Mouse (Mus musculus) limb, embryonic 14.5 days (tissue): Measurements from ENCODE around the gene Kif16b. TPM values are rescaled to one million over a fixed set of nuclear protein-coding genes. Genes with fewer than 3 reads are reported as not detected.

Experiments
- ATAC-seq: fragments of 200-750 bp; cut with Nextera tagmentation; 2 replicates; pipeline ENCODE4 v1.8.0; 2017; ENCODE audit warnings: low read depth, moderate number of reproducible peaks, moderate TSS enrichment; ENCODE audit not compliant: low FRiP score
- DNase-seq: peaks from one replicate; pipeline ENCODE4 v3.0.0-alpha.2; 2015; ENCODE audit warnings: low spot score
- H3K27ac ChIP-seq: fragments of 300-500 bp; sonication (generic); replicated peaks from 2 replicates; pipeline ENCODE4 v1.5.1; 2014; ENCODE audit warnings: low read depth, mild to moderate bottlenecking, low read length, moderate library complexity, mixed read lengths
- H3K27me3 ChIP-seq: fragments of 300-500 bp; sonication (generic); 2 replicates; pipeline ENCODE4 v1.6.1; 2014; ENCODE audit warnings: low read length, mixed read lengths; ENCODE audit not compliant: control insufficient read depth, insufficient read depth
- H3K36me3 ChIP-seq: fragments of 300-500 bp; sonication (generic); 2 replicates; pipeline ENCODE4 v1.6.1; 2014; ENCODE audit warnings: mild to moderate bottlenecking, low read length, moderate library complexity, mixed read lengths; ENCODE audit not compliant: control insufficient read depth, insufficient read depth
- H3K4me1 ChIP-seq: fragments of 300-500 bp; sonication (generic); 2 replicates; pipeline ENCODE4 v1.6.1; 2014; ENCODE audit warnings: antibody characterized with exemption, low read length, mixed read lengths; ENCODE audit not compliant: control insufficient read depth, insufficient read depth
- H3K4me2 ChIP-seq: fragments of 300-500 bp; sonication (generic); replicated peaks from 2 replicates; pipeline ENCODE4 v1.6.1; 2014; ENCODE audit warnings: low read depth, mild to moderate bottlenecking, low read length, moderate library complexity; ENCODE audit not compliant: severe bottlenecking
- H3K4me3 ChIP-seq: fragments of 300-500 bp; sonication (generic); replicated peaks from 2 replicates; pipeline ENCODE4 v1.5.1; 2014; ENCODE audit warnings: low read length
- H3K9ac ChIP-seq: fragments of 300-500 bp; sonication (generic); 2 replicates; pipeline ENCODE4 v1.6.1; 2014; ENCODE audit warnings: mild to moderate bottlenecking, low read depth, low read length, moderate library complexity; ENCODE audit not compliant: severe bottlenecking
- H3K9me3 ChIP-seq: fragments of 300-500 bp; sonication (generic); 2 replicates; pipeline ENCODE4 v1.6.1; 2016; ENCODE audit warnings: low read length; ENCODE audit not compliant: control insufficient read depth
- POLR2A ChIP-seq: fragments of 200-500 bp; IDR thresholded peaks from 2 replicates; pipeline ENCODE4 v1.8.0; 2012; ENCODE audit warnings: inconsistent platforms, mild to moderate bottlenecking, moderate library complexity, borderline replicate concordance; ENCODE audit not compliant: insufficient read depth, insufficient read length; ENCODE audit errors: extremely low read depth
- WGBS: fragments of 180-500 bp; shearing (Covaris S2); extraction: QIAGEN DNeasy Blood & Tissue Kit; methylation state at CpG from one replicate; pipeline ENCODE4 v1.1.7; 2014; 5-methylcytosine and 5-hydroxymethylcytosine counted together
- polyA plus RNA-seq, 2 experiments: library from polyadenylated mRNA; depleted of rRNA in 1 of 2; stranded (reverse) in 1 of 2; unstranded in 1 of 2; fragments of >200 nt; fragmentation: Nextera tagmentation in 1 of 2; extraction: Ambion mirVana in 1 of 2; gene quantifications; 2 replicates each; pipeline versions ENCODE4 v1.2.1 to v1.2.3; 2012 to 2014

The Kif16b gene
- polyA plus RNA-seq, 2 experiments, result 7.9 to 10.6 TPM

GRCm38 (mm10) chr2:142893780-142894179, 7.6 kb downstream of the Kif16b start:
- DNase-seq (no peak), ATAC-seq (no peak)
- WGBS, result 63% methylated on average over 1 of the region's 1 CpGs
- H3K9me3 ChIP-seq, result no peaks in the 10 kb centered on the region
- no peaks in the 10 kb centered on the region for H3K4me1 ChIP-seq
- H3K4me2 ChIP-seq, result no peak overlapping the region
- no peaks in the 10 kb centered on the region for H3K27me3 ChIP-seq
- no peak for TF ChIP-seq POLR2A
- no peak overlapping the region for H3K4me3 ChIP-seq
- H3K36me3 ChIP-seq, result no peaks in the 10 kb centered on the region
- no peak overlapping the region for H3K9ac ChIP-seq
- H3K27ac ChIP-seq, result no peak overlapping the region

DNA sequence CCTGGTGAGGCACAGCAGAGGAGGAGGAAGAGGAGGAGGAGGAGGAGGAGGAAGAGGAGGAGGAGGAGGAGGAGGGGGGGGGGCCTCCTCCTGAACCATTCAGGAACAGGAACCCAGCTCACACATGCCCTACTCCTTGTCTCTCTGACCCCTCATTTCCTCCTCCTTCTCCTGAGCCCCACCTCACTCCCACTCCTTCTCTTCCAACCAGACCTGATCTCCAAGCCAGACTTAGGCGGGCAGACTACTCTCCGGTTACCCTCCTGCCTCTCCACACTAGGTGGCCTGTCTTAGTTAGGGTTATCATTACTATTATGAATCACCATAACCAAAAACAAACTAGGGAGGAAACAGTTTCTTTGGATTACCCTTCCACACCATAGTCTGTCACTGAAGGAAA, 10.0 kb downstream of the Kif16b start:
- H3K27ac ChIP-seq, result no peak overlapping the region
- DNase-seq, result no peak
- no peak for ATAC-seq
- 79% methylated on average over 2 of the region's 2 CpGs for WGBS
- no peaks in the 10 kb centered on the region for H3K36me3 ChIP-seq
- no peak overlapping the region for H3K4me2 ChIP-seq
- TF ChIP-seq POLR2A, result no peak
- no peaks in the 10 kb centered on the region for H3K9me3 ChIP-seq
- H3K27me3 ChIP-seq, result no peaks in the 10 kb centered on the region
- no peak overlapping the region for H3K9ac ChIP-seq
- no peak overlapping the region for H3K4me3 ChIP-seq
- no peaks in the 10 kb centered on the region for H3K4me1 ChIP-seq

GRCm38 (mm10) chr2:142884456-142884855, 16.9 kb downstream of the Kif16b start:
- 0 out of 2 replicates have a peak, but pooled peaks cover 2% of the 10 kb centered on the region for H3K4me1 ChIP-seq
- H3K4me3 ChIP-seq, result no peak overlapping the region
- no peak overlapping the region for H3K4me2 ChIP-seq
- DNase-seq (no peak), ATAC-seq (no peak)
- no peaks in the 10 kb centered on the region for H3K36me3 ChIP-seq
- H3K27me3 ChIP-seq, result no peaks in the 10 kb centered on the region
- no peak overlapping the region for H3K27ac ChIP-seq
- 97% methylated on average over 4 of the region's 4 CpGs for WGBS
- H3K9me3 ChIP-seq, result no peaks in the 10 kb centered on the region
- H3K9ac ChIP-seq, result no peak overlapping the region
- TF ChIP-seq POLR2A, result no peak

DNA sequence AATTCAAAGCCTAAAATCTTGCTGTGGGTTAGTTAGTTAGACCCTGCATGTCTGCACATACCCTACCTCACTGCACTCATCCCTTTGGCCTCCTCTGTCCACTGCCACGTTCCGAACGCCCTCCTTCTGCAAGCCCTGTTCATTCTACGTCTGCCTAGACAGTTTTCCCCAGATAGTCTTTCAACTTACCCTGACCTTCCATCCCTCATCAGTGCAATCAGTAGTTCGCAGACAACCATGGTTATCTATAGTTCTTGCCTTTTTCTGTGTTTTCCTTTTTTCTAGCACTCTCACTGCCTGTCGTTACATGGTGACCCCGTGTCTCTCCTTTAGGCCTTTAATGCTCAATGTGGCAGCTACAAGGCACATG, 17.7 kb downstream of the Kif16b start:
- DNase-seq, result no peak
- 84% methylated on average over 7 of the region's 7 CpGs for WGBS
- ATAC-seq, result no peak

GRCm38 (mm10) chr2:142882871-142883624, 18.3 kb downstream of the Kif16b start:
- Histone ChIP-seq H3K27ac (no peak overlapping the region), H3K27me3 (no peaks in the 10 kb centered on the region), H3K36me3 (no peaks in the 10 kb centered on the region), H3K9ac (no peak overlapping the region), H3K4me2 (no peak overlapping the region), H3K9me3 (no peaks in the 10 kb centered on the region), H3K4me1 (0 out of 2 replicates have a peak, but pooled peaks cover 2% of the 10 kb centered on the region), H3K4me3 (no peak overlapping the region)
- 56% methylated on average over 7 of the region's 7 CpGs for WGBS
- ATAC-seq (no peak), DNase-seq (no peak)
- TF ChIP-seq POLR2A, result no peak

More for the DNA sequence above, 17.7 kb downstream of the Kif16b start:
- no peak for TF ChIP-seq POLR2A
- Histone ChIP-seq H3K27ac (no peak overlapping the region), H3K4me1 (0 out of 2 replicates have a peak, but pooled peaks cover 2% of the 10 kb centered on the region), H3K4me2 (no peak overlapping the region), H3K36me3 (no peaks in the 10 kb centered on the region), H3K27me3 (no peaks in the 10 kb centered on the region), H3K4me3 (no peak overlapping the region), H3K9ac (no peak overlapping the region), H3K9me3 (no peaks in the 10 kb centered on the region)

DNA sequence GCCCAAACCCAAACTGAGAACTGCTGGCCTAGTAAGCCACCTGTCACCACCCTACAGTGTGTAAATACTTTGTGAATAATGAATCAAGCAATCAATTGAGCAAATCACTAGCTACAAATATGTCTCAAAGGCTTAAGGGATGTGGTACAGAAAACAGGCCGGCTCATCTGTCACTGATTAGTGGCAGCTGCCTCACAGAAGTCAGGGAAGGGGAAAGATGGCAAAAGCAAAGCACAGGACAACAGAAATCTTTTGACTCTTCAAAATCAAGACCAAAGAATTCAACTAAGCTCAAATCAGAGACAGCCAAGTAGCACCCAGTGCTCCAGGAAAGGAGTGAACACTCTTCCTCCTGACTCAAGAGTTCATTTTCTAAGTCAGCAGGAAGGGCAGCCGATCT, 18.9 kb downstream of the Kif16b start:
- WGBS, result 23% methylated on average over 2 of the region's 2 CpGs
- ATAC-seq, result no peak
- 0 out of 2 replicates have a peak, but pooled peaks cover 2% of the 10 kb centered on the region for H3K4me1 ChIP-seq

More for the DNA sequence above, 18.9 kb downstream of the Kif16b start:
- TF ChIP-seq POLR2A, result no peak
- Histone ChIP-seq H3K27me3 (no peaks in the 10 kb centered on the region), H3K4me3 (no peak overlapping the region), H3K36me3 (no peaks in the 10 kb centered on the region), H3K27ac (no peak overlapping the region), H3K9me3 (no peaks in the 10 kb centered on the region), H3K9ac (no peak overlapping the region), H3K4me2 (no peak overlapping the region)
- no peak for DNase-seq
